Mouse (Mus musculus): ENCODE measurements around the gene Mid1ip1. TPM values are rescaled to one million over a fixed set of nuclear protein-coding genes. Genes with fewer than 3 reads are reported as not detected.
A peak's percentile ranks its signal among the peaks of the same experiment; 100 is the strongest.

Mid1ip1 gene
- polyA plus RNA-seq (2012; ENCODE audit: insufficient read depth, insufficient read length, missing spikeins): 68.9 and 69.5 TPM in 2 replicates

- Histone ChIP-seq H3K4me1 (ENCODE audit: control insufficient read depth, insufficient read depth, low read length) (peaks cover 5% of the 10 kb centered on the region), H3K4me3 (ENCODE audit: insufficient read depth, low read length) (peak within 1 kb of the TSS; percentile 88), H3K27ac (ENCODE audit: insufficient read depth, low read depth, low read length) (peak within 1 kb of the TSS; percentile 97)
- TF ChIP-seq CTCF (IDR thresholded peaks at IDR 0.05; ENCODE audit: low read depth, low read length) (no peak), POLR2A (IDR thresholded peaks at IDR 0.05; ENCODE audit: borderline replicate concordance, low read depth, low read length) (no peak)
Observed at GRCm38 (mm10) chrX:10714696-10715140, at the start of gene Mid1ip1. Gene Mid1ip1 (plus strand): TSS chrX:10715013.

- H3K4me3 ChIP-seq (ENCODE audit: insufficient read depth, low read length): no peak overlapping the region
- H3K4me1 ChIP-seq (ENCODE audit: control insufficient read depth, insufficient read depth, low read length): no peaks in the 10 kb centered on the region
- TF ChIP-seq POLR2A (IDR thresholded peaks at IDR 0.05; ENCODE audit: borderline replicate concordance, low read depth, low read length): no peak
- no peak overlapping the region for H3K27ac ChIP-seq (ENCODE audit: insufficient read depth, low read depth, low read length)
Observed at GRCm38 (mm10) chrX:10694455-10695180, 20.2 kb upstream of the Mid1ip1 start.

- no peak for TF ChIP-seq CTCF (IDR thresholded peaks at IDR 0.05; ENCODE audit: low read depth, low read length)
- no peak for TF ChIP-seq POLR2A (IDR thresholded peaks at IDR 0.05; ENCODE audit: borderline replicate concordance, low read depth, low read length)
- Histone ChIP-seq H3K4me3 (ENCODE audit: insufficient read depth, low read length) (no peak overlapping the region), H3K27ac (ENCODE audit: insufficient read depth, low read depth, low read length) (no peak overlapping the region), H3K4me1 (ENCODE audit: control insufficient read depth, insufficient read depth, low read length) (no peaks in the 10 kb centered on the region)
Observed at GRCm38 (mm10) chrX:10706728-10707127, 8.1 kb upstream of the Mid1ip1 start.

- peak overlapping the region; percentile 92 for H3K27ac ChIP-seq (ENCODE audit: insufficient read depth, low read depth, low read length)
Observed at GRCm38 (mm10) chrX:10713839-10714637, 775 bp upstream of the Mid1ip1 start.

GRCm38 (mm10) chrX:10716917-10717763 is 2.3 kb downstream of the Mid1ip1 start:
- H3K27ac ChIP-seq (ENCODE audit: insufficient read depth, low read depth, low read length): peak overlapping the region; percentile 97
- TF ChIP-seq POLR2A (IDR thresholded peaks at IDR 0.05; ENCODE audit: borderline replicate concordance, low read depth, low read length) (no peak), CTCF (IDR thresholded peaks at IDR 0.05; ENCODE audit: low read depth, low read length) (no peak)

More at GRCm38 (mm10) chrX:10713839-10714637, 775 bp upstream of the Mid1ip1 start:
- Histone ChIP-seq H3K4me3 (ENCODE audit: insufficient read depth, low read length) (peak overlapping the region; percentile 48), H3K4me1 (ENCODE audit: control insufficient read depth, insufficient read depth, low read length) (peaks cover 5% of the 10 kb centered on the region)
- no peak for TF ChIP-seq POLR2A (IDR thresholded peaks at IDR 0.05; ENCODE audit: borderline replicate concordance, low read depth, low read length)
- no peak for TF ChIP-seq CTCF (IDR thresholded peaks at IDR 0.05; ENCODE audit: low read depth, low read length)

GRCm38 (mm10) chrX:10718021-10718837 is 3.4 kb downstream of the Mid1ip1 start:
- Histone ChIP-seq H3K27ac (ENCODE audit: insufficient read depth, low read depth, low read length) (peak overlapping the region; percentile 79), H3K4me1 (ENCODE audit: control insufficient read depth, insufficient read depth, low read length) (peaks cover 15% of the 10 kb centered on the region), H3K4me3 (ENCODE audit: insufficient read depth, low read length) (peak overlapping the region; percentile 99)
- TF ChIP-seq POLR2A (IDR thresholded peaks at IDR 0.05; ENCODE audit: borderline replicate concordance, low read depth, low read length) (no peak), CTCF (IDR thresholded peaks at IDR 0.05; ENCODE audit: low read depth, low read length) (no peak)

More at GRCm38 (mm10) chrX:10716917-10717763, 2.3 kb downstream of the Mid1ip1 start:
- Histone ChIP-seq H3K4me3 (ENCODE audit: insufficient read depth, low read length) (peak overlapping the region; percentile 99), H3K4me1 (ENCODE audit: control insufficient read depth, insufficient read depth, low read length) (peaks cover 15% of the 10 kb centered on the region)

- Histone ChIP-seq H3K4me3 (ENCODE audit: insufficient read depth, low read length) (peak overlapping the region; percentile 99), H3K4me1 (ENCODE audit: control insufficient read depth, insufficient read depth, low read length) (peaks cover 12% of the 10 kb centered on the region), H3K27ac (ENCODE audit: insufficient read depth, low read depth, low read length) (peak overlapping the region; percentile 79)
- TF ChIP-seq CTCF (IDR thresholded peaks at IDR 0.05; ENCODE audit: low read depth, low read length) (no peak), POLR2A (IDR thresholded peaks at IDR 0.05; ENCODE audit: borderline replicate concordance, low read depth, low read length) (no peak)
Observed at GRCm38 (mm10) chrX:10718838-10719539, 4.2 kb downstream of the Mid1ip1 start.

GRCm38 (mm10) chrX:10720391-10720790 is 5.6 kb downstream of the Mid1ip1 start:
- Histone ChIP-seq H3K4me1 (ENCODE audit: control insufficient read depth, insufficient read depth, low read length) (peaks cover 10% of the 10 kb centered on the region), H3K27ac (ENCODE audit: insufficient read depth, low read depth, low read length) (peak overlapping the region; percentile 6; the same call in 1 of the 2 replicates), H3K4me3 (ENCODE audit: insufficient read depth, low read length) (no peak overlapping the region)
- TF ChIP-seq POLR2A (IDR thresholded peaks at IDR 0.05; ENCODE audit: borderline replicate concordance, low read depth, low read length): no peak

All from bone marrow macrophage, adult 2 months (primary cell).